Comparison of ENCODE assay signal across 31 mouse cellular contexts in the genomic region with DNA sequence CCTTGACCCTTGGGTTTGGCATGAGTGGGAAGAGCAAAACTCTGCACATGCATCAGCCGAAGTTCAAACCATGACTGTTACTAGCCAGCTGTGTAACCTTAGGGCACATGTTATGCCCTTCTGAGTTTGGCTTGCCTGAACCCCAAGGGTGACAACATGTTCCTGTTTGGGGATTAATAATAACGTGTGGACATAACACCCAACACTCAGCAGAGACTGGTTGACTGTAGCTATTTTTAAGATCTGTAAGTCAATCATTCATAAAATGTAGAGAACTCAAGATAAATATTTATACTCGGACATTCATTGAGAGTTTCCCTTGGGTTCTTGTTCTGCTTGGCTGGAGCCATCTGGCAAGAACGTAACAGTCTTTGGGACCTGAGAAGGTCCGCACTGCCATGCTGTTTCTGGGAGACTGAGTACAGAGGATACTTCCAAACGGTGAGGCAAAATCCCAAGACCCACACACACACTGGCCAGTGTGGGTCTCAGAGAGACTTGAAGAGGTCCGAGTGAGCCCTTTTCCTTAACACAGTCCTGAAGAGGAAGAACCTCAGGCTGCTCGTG. TPM values are rescaled to one million over a fixed set of nuclear protein-coding genes. Genes with fewer than 3 reads are reported as not detected.
DNase-seq lines count a peak whose midpoint lies in the region; ATAC-seq and TF ChIP-seq lines count a peak whose summit lies in the region.
"Had no signal": no experiment of that assay in that cellular context is flagged by ENCODE, and none has a peak within 500 bp of the region (broad histone marks: within the 10 kb centered on the region; RNA-seq: fewer than 3 reads in every experiment).

No protein-coding gene starts in this region.

- TF ChIP-seq POLR2A in kidney, adult 2 months (IDR thresholded peaks at IDR 0.05; ENCODE audit: low read depth, low read length), result no peak

- peak; percentile 73 for DNase-seq in kidney, adult 2 months
- DNase-seq in kidney, postnatal 4 days, result no peak
- peak; percentile 24 for DNase-seq in kidney, postnatal 14 days
- DNase-seq in lung, postnatal 0 days (ENCODE audit: low spot score), result no peak
- DNase-seq in lung, postnatal 25 days (ENCODE audit: low spot score), result no peak
- DNase-seq in cerebellum, adult 11-12 months, result no peak
- DNase-seq: adrenal gland, postnatal 10 days; adrenal gland, postnatal 36 days; B cell, adult 2 months; cerebellum, adult 11 months; cerebellum, adult 8-10 months; cerebellum, postnatal 10 days; cerebellum, postnatal 36 days; embryo, embryonic 11 days; gastrocnemius, postnatal 25 days; heart, adult 18-20 months; heart, postnatal 10 days; heart, postnatal 36 days had no signal

- no peaks in the 10 kb centered on the region for H3K27me3 ChIP-seq in kidney, adult 2 months (replicated peaks; ENCODE audit: control insufficient read depth, insufficient read depth, low read length)
- H3K27me3 ChIP-seq in kidney, embryonic 16.5 days (ENCODE audit: insufficient read depth, low read length), result no peaks in the 10 kb centered on the region
- H3K27me3 ChIP-seq in lung, postnatal 0 days (replicated peaks; ENCODE audit: insufficient read depth, low read length), result no peaks in the 10 kb centered on the region
- H3K27me3 ChIP-seq: CH12.LX; embryonic facial prominence, embryonic 13.5 days; forebrain, embryonic 12.5 days; forebrain, embryonic 15.5 days; heart, embryonic 15.5 days; hindbrain, embryonic 13.5 days had no signal

- H3K4me3 ChIP-seq in kidney, adult 2 months (ENCODE audit: insufficient read depth, low read depth, low read length), result no peak overlapping the region
- H3K4me3 ChIP-seq in kidney, embryonic 16.5 days (ENCODE audit: low read length), result no peak overlapping the region
- H3K4me3 ChIP-seq in lung, postnatal 0 days (ENCODE audit: low read depth, low read length), result no peak overlapping the region
- H3K4me3 ChIP-seq: embryonic facial prominence, embryonic 10.5 days; embryonic facial prominence, embryonic 13.5 days; erythroblast, embryonic 14.5 days; forebrain, embryonic 12.5 days; forebrain, embryonic 15.5 days; heart, embryonic 12.5 days; heart, embryonic 15.5 days; hindbrain, embryonic 10.5 days; hindbrain, embryonic 13.5 days had no signal

- H3K27ac ChIP-seq in kidney, adult 2 months (ENCODE audit: insufficient read depth, low read depth, low read length), result no peak overlapping the region
- H3K27ac ChIP-seq in kidney, embryonic 16.5 days (ENCODE audit: low read length), result no peak overlapping the region
- H3K27ac ChIP-seq in lung, postnatal 0 days (ENCODE audit: low read length), result no peak overlapping the region
- H3K27ac ChIP-seq: embryonic facial prominence, embryonic 10.5 days; embryonic facial prominence, embryonic 13.5 days; forebrain, embryonic 12.5 days; forebrain, embryonic 15.5 days; heart, embryonic 15.5 days; hindbrain, embryonic 10.5 days; hindbrain, embryonic 13.5 days had no signal

- TF ChIP-seq CTCF in kidney, adult 2 months (conservative IDR thresholded peaks at IDR 0.05; ENCODE audit: insufficient read depth, insufficient read length, low read depth, low read length), result no peak
- no peak for TF ChIP-seq CTCF in lung, postnatal 0 days (IDR thresholded peaks at IDR 0.05)

- H3K9me3 ChIP-seq in kidney, embryonic 16.5 days (ENCODE audit: low read length), result peaks cover 3% of the 10 kb centered on the region; the same call in 1 of the 2 replicates
- no peaks in the 10 kb centered on the region for H3K9me3 ChIP-seq in lung, postnatal 0 days (ENCODE audit: low read length)
- H3K9me3 ChIP-seq: embryonic facial prominence, embryonic 10.5 days; embryonic facial prominence, embryonic 13.5 days; forebrain, embryonic 12.5 days; forebrain, embryonic 15.5 days; heart, embryonic 12.5 days; heart, embryonic 15.5 days; hindbrain, embryonic 10.5 days; hindbrain, embryonic 13.5 days had no signal

- 33% methylated on average over 8 of the region's 8 CpGs for WGBS in kidney, adult 2 months
- 54% methylated on average over 8 of the region's 8 CpGs for WGBS in kidney, embryonic 16.5 days
- WGBS in lung, postnatal 0 days, result 47% methylated on average over 8 of the region's 8 CpGs

- ATAC-seq in kidney, embryonic 16.5 days (ENCODE audit: low FRiP score, low TSS enrichment), result no peak
- ATAC-seq in lung, postnatal 0 days, result peak; percentile 27; the same call in 1 of the 2 replicates
- ATAC-seq: forebrain, embryonic 15.5 days; Patski had no signal

- 0 out of 2 replicates have a peak, but pooled peaks cover 2% of the 10 kb centered on the region for H3K4me1 ChIP-seq in kidney, adult 2 months (ENCODE audit: control insufficient read depth, insufficient read depth, low read length)
- no peaks in the 10 kb centered on the region for H3K4me1 ChIP-seq in kidney, embryonic 16.5 days (ENCODE audit: insufficient read depth, low read length)
- no peaks in the 10 kb centered on the region for H3K4me1 ChIP-seq in lung, postnatal 0 days (ENCODE audit: insufficient read depth, low read depth, low read length)
- H3K4me1 ChIP-seq: embryonic facial prominence, embryonic 10.5 days; embryonic facial prominence, embryonic 13.5 days; forebrain, embryonic 12.5 days; forebrain, embryonic 15.5 days; hindbrain, embryonic 10.5 days; hindbrain, embryonic 13.5 days had no signal

- H3K36me3 ChIP-seq in kidney, adult 2 months (ENCODE audit: control insufficient read depth, insufficient read depth, low read length), result no peaks in the 10 kb centered on the region
- H3K36me3 ChIP-seq in kidney, embryonic 16.5 days (ENCODE audit: insufficient read depth, low read length), result no peaks in the 10 kb centered on the region
- H3K36me3 ChIP-seq in lung, postnatal 0 days (ENCODE audit: insufficient read depth, low read length), result no peaks in the 10 kb centered on the region
- H3K36me3 ChIP-seq: embryonic facial prominence, embryonic 10.5 days; embryonic facial prominence, embryonic 13.5 days; forebrain, embryonic 12.5 days; forebrain, embryonic 15.5 days; G1E; heart, embryonic 12.5 days; heart, embryonic 15.5 days; hindbrain, embryonic 10.5 days; hindbrain, embryonic 13.5 days had no signal

- TF ChIP-seq EP300 in lung, postnatal 0 days (IDR thresholded peaks at IDR 0.05), result no peak

- H3K4me2 ChIP-seq in kidney, embryonic 16.5 days (replicated peaks; ENCODE audit: low read depth, low read length), result no peak overlapping the region
- H3K4me2 ChIP-seq in lung, postnatal 0 days (replicated peaks; ENCODE audit: low read depth, low read length), result no peak overlapping the region
- H3K4me2 ChIP-seq: embryonic facial prominence, embryonic 13.5 days; forebrain, embryonic 12.5 days; forebrain, embryonic 15.5 days; heart, embryonic 12.5 days; heart, embryonic 15.5 days; hindbrain, embryonic 13.5 days had no signal

- no peak overlapping the region for H3K9ac ChIP-seq in kidney, embryonic 16.5 days (replicated peaks; ENCODE audit: low read length)
- no peak overlapping the region for H3K9ac ChIP-seq in lung, postnatal 0 days (replicated peaks; ENCODE audit: low read depth)
- H3K9ac ChIP-seq: embryonic facial prominence, embryonic 13.5 days; forebrain, embryonic 12.5 days; forebrain, embryonic 15.5 days; heart, embryonic 12.5 days; heart, embryonic 15.5 days; hindbrain, embryonic 13.5 days had no signal

RNA-seq across cellular contexts. Expression of gene Slc2a9, which starts 6.4 kb away (rescaled TPM):
- polyA plus RNA-seq in kidney, adult 2 months (2012; rRNA removed), result 9.7 and 11.1 TPM in 2 replicates
- 1.8 and 2.4 TPM in 2 replicates for polyA plus RNA-seq in kidney, embryonic 16.5 days (2015; fragmentation: Nextera tagmentation; extraction: Ambion mirVana)
- 2.2 and 2.4 TPM in 2 replicates for polyA plus RNA-seq in lung, postnatal 0 days (2015; fragmentation: Nextera tagmentation; extraction: Ambion mirVana)

Comparison
In these comparisons a context has a peak if more than half of its experiments do, and no peak if none do; other contexts are left out.
1. DNase-seq: peak in kidney, adult 2 months (single experiment) and kidney, postnatal 14 days (single experiment); none in kidney, postnatal 4 days (0 of 2), lung, postnatal 0 days (single experiment), lung, postnatal 25 days (single experiment) and cerebellum, adult 11-12 months (single experiment).